Mouse (Mus musculus) small intestine, adult 2 months (tissue): Measurements from ENCODE around the gene Zscan5b. TPM values are rescaled to one million over a fixed set of nuclear protein-coding genes. Genes with fewer than 3 reads are reported as not detected.
"Not testable (repeated sequence)": the region's sequence is repeated elsewhere in the genome, so short reads cannot be mapped to it uniquely, and the experiment has no call there.

Experiments
- H3K27ac ChIP-seq: fragments of 200-500 bp; 2 replicates; pipeline ENCODE4 v1.5.1; 2012; ENCODE audit warnings: low read depth, low read length, control low read depth, inconsistent platforms; ENCODE audit not compliant: insufficient read depth
- H3K27me3 ChIP-seq: fragments of 200-500 bp; 2 replicates; pipeline ENCODE4 v1.6.1; 2012; ENCODE audit warnings: mild to moderate bottlenecking, moderate library complexity, low read length, inconsistent platforms; ENCODE audit not compliant: control insufficient read depth, insufficient read depth
- H3K36me3 ChIP-seq: fragments of 200-500 bp; 2 replicates; pipeline ENCODE4 v1.6.1; 2012; ENCODE audit warnings: mild to moderate bottlenecking, low read length, control low read depth, inconsistent platforms; ENCODE audit not compliant: control insufficient read depth, insufficient read depth
- H3K4me1 ChIP-seq: fragments of 200-500 bp; 2 replicates; pipeline ENCODE4 v1.6.1; 2012; ENCODE audit warnings: low read length, inconsistent platforms, mixed read lengths; ENCODE audit not compliant: control insufficient read depth, insufficient read depth, insufficient read length
- H3K4me3 ChIP-seq: fragments of 200-500 bp; 2 replicates; pipeline ENCODE4 v1.5.1; 2012; ENCODE audit warnings: low read depth, mild to moderate bottlenecking, control low read depth, inconsistent platforms, low read length, moderate library complexity
- CTCF ChIP-seq: fragments of 200-500 bp; IDR thresholded peaks from 2 replicates; pipeline ENCODE4 v1.5.1; 2012; ENCODE audit warnings: low read depth, mild to moderate bottlenecking, control low read depth, inconsistent platforms, low read length, moderate library complexity, mixed read lengths; ENCODE audit not compliant: insufficient replicate concordance, insufficient read length; ENCODE audit errors: extremely low read depth
- POLR2A ChIP-seq: fragments of 200-500 bp; IDR thresholded peaks from 2 replicates; pipeline ENCODE4 v1.6.1; 2012; ENCODE audit warnings: low read depth, mild to moderate bottlenecking, control low read depth, inconsistent platforms, low read length, moderate library complexity
- WGBS: fragments of 180-500 bp; shearing (Covaris S2); methylation state at CpG from one replicate; pipeline ENCODE4 v1.1.7; 2018; 5-methylcytosine and 5-hydroxymethylcytosine counted together
- polyA plus RNA-seq: library from polyadenylated mRNA; depleted of rRNA; stranded (reverse); fragments of >200 nt; gene quantifications from 2 replicates; pipeline ENCODE4 v1.2.3, GENCODE M21; 2012

Gene Zscan5b
- polyA plus RNA-seq, 1 experiment, result not detected

DNA sequence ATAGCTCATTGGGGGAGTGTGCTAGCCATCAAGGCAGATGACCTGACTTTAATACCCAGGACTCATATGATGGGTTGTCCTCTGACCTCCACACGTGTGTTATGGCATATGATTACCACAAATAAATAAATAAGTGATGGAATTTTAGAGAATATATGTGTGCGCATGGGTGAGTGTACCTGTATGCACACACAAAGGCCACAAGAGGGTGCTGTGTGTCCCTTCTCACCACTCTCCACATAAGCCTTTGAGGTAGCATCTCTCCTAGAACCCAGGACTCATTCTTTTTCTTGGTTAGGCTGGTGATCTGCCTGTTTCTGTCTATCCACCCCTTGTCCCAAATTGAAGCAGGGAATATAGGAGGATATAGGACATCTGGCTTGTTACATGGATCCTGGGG lies 26.3 kb upstream of the Zscan5b start:
- 46% methylated on average over 2 of the region's 2 CpGs for WGBS
- H3K27ac ChIP-seq, result no peak overlapping the region
- no peak overlapping the region for H3K4me3 ChIP-seq
- H3K4me1 ChIP-seq, result no peaks in the 10 kb centered on the region
- H3K27me3 ChIP-seq, result no peaks in the 10 kb centered on the region
- no peaks in the 10 kb centered on the region for H3K36me3 ChIP-seq
- TF ChIP-seq POLR2A (no peak), CTCF (no peak)

DNA sequence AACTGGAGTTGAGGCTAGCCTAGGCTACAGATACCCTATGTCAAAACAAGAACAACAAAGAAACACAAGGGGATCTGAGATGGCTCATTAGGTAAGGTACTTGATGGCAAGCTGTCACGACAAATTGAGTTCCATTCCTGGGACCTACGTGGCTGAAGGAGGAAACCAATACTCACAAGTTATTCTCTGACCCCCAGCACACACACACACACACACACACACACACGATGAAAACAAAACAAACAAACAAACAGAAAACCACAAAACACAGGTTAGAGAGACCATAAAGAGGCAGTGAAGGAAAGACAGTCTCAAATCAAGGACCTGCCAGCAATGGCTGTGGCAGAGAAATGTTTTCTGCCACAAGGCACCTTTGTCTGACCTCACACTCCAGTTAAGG lies 25.3 kb upstream of the Zscan5b start, which contains the start of gene Galp:
Galp (plus strand) TSS at position 301 of the 400 bp plus-strand sequence.
- 51% methylated on average over 3 of the region's 3 CpGs for WGBS
- no peak within 1 kb of the TSS for H3K27ac ChIP-seq
- H3K27me3 ChIP-seq, result no peaks in the 10 kb centered on the region

DNA sequence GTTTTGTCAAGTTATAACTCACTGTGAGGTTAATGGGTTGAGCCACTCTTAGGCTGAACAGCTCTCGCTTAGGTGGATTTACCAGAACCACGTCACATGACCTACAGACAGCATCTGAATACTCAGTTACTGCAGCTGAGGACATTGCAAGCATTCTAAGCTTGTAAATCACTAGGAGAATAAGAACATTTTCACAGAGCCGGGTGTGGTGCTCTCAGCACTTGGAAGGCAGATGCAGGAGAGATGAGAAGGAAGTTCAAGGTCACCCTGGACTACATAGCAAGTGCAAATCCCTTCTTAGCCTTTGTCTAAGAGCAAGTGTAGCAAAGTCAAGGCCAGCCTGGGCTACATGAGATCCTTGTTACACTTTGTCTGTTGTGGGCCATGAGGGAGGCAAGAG lies 17.9 kb upstream of the Zscan5b start:
- 65% methylated on average over 3 of the region's 3 CpGs for WGBS
- Histone ChIP-seq H3K4me1 (no peaks in the 10 kb centered on the region), H3K36me3 (no peaks in the 10 kb centered on the region), H3K4me3 (no peak overlapping the region), H3K27ac (no peak overlapping the region), H3K27me3 (no peaks in the 10 kb centered on the region)
- no peak for TF ChIP-seq POLR2A
- no peak for TF ChIP-seq CTCF

More for the DNA sequence above, 25.3 kb upstream of the Zscan5b start, which contains the start of gene Galp:
- Histone ChIP-seq H3K4me3 (no peak within 1 kb of the TSS), H3K4me1 (no peaks in the 10 kb centered on the region), H3K36me3 (no peaks in the 10 kb centered on the region)
- TF ChIP-seq POLR2A (no peak), CTCF (no peak)

DNA sequence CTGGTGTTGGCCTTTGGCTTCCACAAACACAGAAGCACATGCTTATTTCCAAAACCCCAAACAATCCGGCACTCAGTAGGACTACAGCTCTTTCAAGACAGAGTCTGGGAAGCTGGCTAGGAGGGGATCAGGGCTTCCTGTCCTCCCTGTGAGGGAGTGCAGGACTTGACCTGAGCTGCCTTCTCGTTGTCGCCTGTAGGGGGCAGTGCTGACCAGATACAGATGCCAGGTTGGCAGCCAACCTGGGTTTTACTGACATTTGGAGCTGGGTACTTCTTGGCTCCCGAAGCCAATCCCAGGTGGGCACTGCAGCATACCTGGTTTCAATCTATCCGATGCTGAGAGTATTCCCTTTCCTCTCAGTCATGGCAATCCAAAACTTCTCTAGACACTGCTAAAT lies 8.9 kb upstream of the Zscan5b start:
- WGBS, result 49% methylated on average over 5 of the region's 5 CpGs
- no peak overlapping the region for H3K4me3 ChIP-seq

DNA sequence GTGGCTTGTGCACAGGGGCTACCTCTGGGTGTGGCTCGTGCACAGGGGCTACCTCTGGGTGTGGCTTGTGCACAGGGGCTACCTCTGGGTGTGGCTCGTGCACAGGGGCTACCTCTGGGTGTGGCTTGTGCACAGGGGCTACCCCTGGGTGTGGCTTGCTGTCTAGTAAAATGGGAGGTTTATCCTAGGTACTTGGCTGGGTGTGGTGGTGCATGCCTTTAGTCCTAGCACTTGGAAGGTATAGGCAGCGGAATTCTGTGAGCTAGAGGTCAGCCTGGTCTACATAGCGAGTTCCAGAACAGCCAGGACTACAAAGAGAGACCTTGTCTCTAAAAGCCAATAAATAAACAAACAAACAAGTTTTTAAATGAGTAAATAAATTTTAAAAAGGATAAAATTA lies 7.4 kb upstream of the Zscan5b start:
- H3K27me3 ChIP-seq, H3K36me3 ChIP-seq, H3K4me1 ChIP-seq, H3K27ac ChIP-seq, H3K4me3 ChIP-seq: not testable (repeated sequence)
- 68% methylated on average over 4 of the region's 4 CpGs for WGBS

More for the DNA sequence above, 8.9 kb upstream of the Zscan5b start:
- Histone ChIP-seq H3K27ac (no peak overlapping the region), H3K27me3 (no peaks in the 10 kb centered on the region), H3K36me3 (no peaks in the 10 kb centered on the region), H3K4me1 (no peaks in the 10 kb centered on the region)
- TF ChIP-seq POLR2A (no peak), CTCF (peak; percentile 45; the same call in 1 of the 2 replicates)

DNA sequence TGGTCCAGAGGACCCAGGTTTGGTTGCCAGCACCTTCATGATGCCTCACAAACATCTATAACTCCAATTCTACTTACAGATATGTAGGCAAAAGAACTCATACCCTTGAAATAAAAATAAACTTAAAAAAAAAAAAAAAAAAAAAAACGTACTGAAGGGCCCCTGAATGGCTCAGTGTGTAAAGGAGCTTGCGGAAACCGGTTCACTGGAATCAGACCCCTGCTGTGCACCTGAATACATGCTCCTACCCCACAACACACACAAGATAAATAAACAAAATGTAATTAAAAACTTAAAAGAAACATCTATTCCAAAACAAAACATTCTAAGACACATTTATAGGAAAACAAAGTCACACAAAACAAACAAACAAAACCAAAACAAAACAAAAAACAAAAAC lies 1.9 kb upstream of the Zscan5b start:
- Histone ChIP-seq H3K4me1 (no peaks in the 10 kb centered on the region), H3K4me3 (no peak overlapping the region), H3K27me3 (no peaks in the 10 kb centered on the region), H3K36me3 (no peaks in the 10 kb centered on the region), H3K27ac (no peak overlapping the region)
- WGBS, result 54% methylated on average over 3 of the region's 3 CpGs
- TF ChIP-seq POLR2A, result no peak
- no peak for TF ChIP-seq CTCF

DNA sequence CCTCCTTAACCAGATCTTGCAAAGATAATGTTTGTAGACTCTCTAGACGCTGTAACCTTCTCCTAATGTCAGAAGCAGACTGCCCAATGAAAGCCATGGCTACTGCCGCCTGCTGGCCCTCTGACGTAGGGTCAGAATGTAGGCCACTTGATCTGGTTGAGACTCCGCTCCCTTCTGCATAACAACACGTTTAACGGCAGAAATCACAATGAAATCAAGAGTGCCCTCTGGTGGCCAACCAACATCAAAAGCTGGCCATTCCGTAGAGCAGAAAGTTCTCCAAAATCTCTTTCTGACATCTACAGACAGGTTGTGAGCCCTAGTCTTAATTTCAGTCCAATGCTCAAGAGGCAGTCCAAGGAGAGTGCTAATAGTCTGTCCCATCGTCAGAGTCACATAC lies 6.4 kb downstream of the Zscan5b start:
- 54% methylated on average over 8 of the region's 8 CpGs for WGBS
- H3K27ac ChIP-seq, H3K4me3 ChIP-seq, H3K36me3 ChIP-seq, H3K4me1 ChIP-seq, H3K27me3 ChIP-seq: not testable (repeated sequence)

DNA sequence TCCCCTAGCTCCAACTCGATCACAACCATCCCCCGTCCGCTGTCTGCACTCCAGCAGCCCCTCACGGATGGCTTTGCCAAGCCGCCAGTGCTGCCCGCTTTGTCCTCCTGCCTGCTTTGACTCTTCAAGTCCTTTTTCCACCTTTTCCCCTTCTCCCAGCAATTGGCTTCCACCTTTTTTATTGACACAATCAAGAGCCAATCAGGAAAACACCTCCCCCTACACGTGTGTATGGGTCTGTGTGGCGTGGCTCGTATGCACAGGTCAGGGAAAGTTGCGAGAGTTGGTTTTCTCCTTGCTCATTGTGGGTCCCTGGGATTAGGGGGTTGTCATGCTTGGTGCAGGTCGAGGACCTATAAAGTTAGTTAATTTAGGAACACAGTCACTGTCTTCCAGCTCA lies 17.7 kb downstream of the Zscan5b start:
- H3K4me1 ChIP-seq, result no peaks in the 10 kb centered on the region
- H3K4me3 ChIP-seq, result no peak overlapping the region
- 39% methylated on average over 11 of the region's 11 CpGs for WGBS

More for the DNA sequence above, 17.7 kb downstream of the Zscan5b start:
- TF ChIP-seq POLR2A (no peak), CTCF (no peak)
- Histone ChIP-seq H3K36me3 (no peaks in the 10 kb centered on the region), H3K27me3 (no peaks in the 10 kb centered on the region), H3K27ac (no peak overlapping the region)
